Mouse (Mus musculus) midbrain, embryonic 16.5 days (tissue): ENCODE data around the gene Akr1b8. TPM values are rescaled to one million over a fixed set of nuclear protein-coding genes. Genes with fewer than 3 reads are reported as not detected.

Source experiments
- ATAC-seq: fragments of 200-750 bp; cut with Nextera tagmentation; 2 replicates; pipeline ENCODE4 v1.8.0; 2017; ENCODE audit warnings: moderate TSS enrichment
- H3K27ac ChIP-seq: fragments of 300-500 bp; sonication (generic); 2 replicates; pipeline ENCODE4 v1.5.1; 2014; ENCODE audit warnings: mild to moderate bottlenecking, low read length, mixed read lengths
- H3K27me3 ChIP-seq: fragments of 300-500 bp; sonication (generic); 2 replicates; pipeline ENCODE4 v1.6.1; 2014; ENCODE audit warnings: low read depth, low read length, mixed read lengths; ENCODE audit not compliant: control insufficient read depth, insufficient read depth
- H3K36me3 ChIP-seq: fragments of 300-500 bp; sonication (generic); 2 replicates; pipeline ENCODE4 v1.6.1; 2014; ENCODE audit warnings: mild to moderate bottlenecking, low read length, moderate library complexity, mixed read lengths; ENCODE audit not compliant: control insufficient read depth, insufficient read depth
- H3K4me1 ChIP-seq: fragments of 300-500 bp; sonication (generic); 2 replicates; pipeline ENCODE4 v1.6.1; 2014; ENCODE audit warnings: mild to moderate bottlenecking, low read length, mixed read lengths; ENCODE audit not compliant: control insufficient read depth, insufficient read depth
- H3K4me2 ChIP-seq: fragments of 300-500 bp; sonication (generic); 2 replicates; pipeline ENCODE4 v1.6.1; 2014; ENCODE audit warnings: mild to moderate bottlenecking, low read length, mixed read lengths
- H3K4me3 ChIP-seq: fragments of 300-500 bp; sonication (generic); 2 replicates; pipeline ENCODE4 v1.5.1; 2014; ENCODE audit warnings: low read depth, mild to moderate bottlenecking, low read length, moderate library complexity, mixed read lengths
- H3K9ac ChIP-seq: fragments of 300-500 bp; sonication (generic); 2 replicates; pipeline ENCODE4 v1.6.1; 2014; ENCODE audit warnings: low read depth, low read length, mixed read lengths
- H3K9me3 ChIP-seq: fragments of 300-500 bp; sonication (generic); replicated peaks from 2 replicates; pipeline ENCODE4 v1.6.1; 2014; ENCODE audit warnings: mild to moderate bottlenecking, low read length, mixed read lengths; ENCODE audit not compliant: control insufficient read depth, poor library complexity, severe bottlenecking
- WGBS: fragments of 180-500 bp; shearing (Covaris S2); extraction: QIAGEN DNeasy Blood & Tissue Kit; methylation state at CpG from one replicate; pipeline ENCODE4 v1.1.7; 2014; 5-methylcytosine and 5-hydroxymethylcytosine counted together
- polyA plus RNA-seq: library from polyadenylated mRNA; unstranded; fragments of >200 nt; fragmentation: Nextera tagmentation; extraction: Ambion mirVana; gene quantifications from 2 replicates; pipeline ENCODE4 v1.2.1, GENCODE M21; 2015

Akr1b8 gene
- 2.7 and 3.1 TPM in 2 replicates for polyA plus RNA-seq

- H3K27me3 ChIP-seq: no peaks in the 10 kb centered on the region
- H3K36me3 ChIP-seq: no peaks in the 10 kb centered on the region
- no peak within 1 kb of the TSS for H3K27ac ChIP-seq
- 12% methylated on average over 16 of the region's 16 CpGs for WGBS
- no peak within 1 kb of the TSS for H3K9ac ChIP-seq
- no peaks in the 10 kb centered on the region for H3K9me3 ChIP-seq
- peak within 1 kb of the TSS; percentile 12; the same call in 1 of the 2 replicates for H3K4me3 ChIP-seq
- H3K4me1 ChIP-seq: peaks cover 4% of the 10 kb centered on the region; the same call in 1 of the 2 replicates
- H3K4me2 ChIP-seq: peak within 1 kb of the TSS; percentile 42
- ATAC-seq: no peak
Observed at GRCm38 (mm10) chr6:34353658-34354353, at the start of gene Akr1b8. Akr1b8 (plus strand) TSS chr6:34354119.

GRCm38 (mm10) chr6:34304675-34305241 lies 49.2 kb upstream of the Akr1b8 start:
- Histone ChIP-seq H3K27ac (no peak overlapping the region), H3K27me3 (no peaks in the 10 kb centered on the region), H3K9me3 (no peaks in the 10 kb centered on the region), H3K4me3 (no peak overlapping the region), H3K4me1 (no peaks in the 10 kb centered on the region), H3K36me3 (peaks cover 6% of the 10 kb centered on the region), H3K4me2 (no peak overlapping the region), H3K9ac (no peak overlapping the region)
- no peak for ATAC-seq
- WGBS: 77% methylated on average over 10 of the region's 10 CpGs

DNA sequence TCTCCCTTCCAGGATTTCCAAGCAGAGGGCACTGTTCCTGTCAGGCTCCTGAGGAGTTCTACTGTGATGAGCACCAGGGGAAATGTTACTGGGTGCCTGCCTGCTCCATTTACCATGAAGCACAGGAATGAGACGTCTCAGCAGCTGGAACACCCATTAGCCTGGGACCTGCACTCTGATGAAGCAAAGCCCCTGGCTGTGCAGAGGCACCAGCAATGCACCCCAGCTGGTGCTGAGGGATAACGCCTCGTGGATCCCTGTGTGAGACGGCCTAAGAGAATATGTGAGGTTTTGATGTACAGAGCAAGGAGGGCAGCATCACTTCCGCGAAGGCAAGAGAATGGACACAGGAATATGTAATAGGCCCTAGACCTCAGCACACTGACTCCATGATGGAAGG lies 47.1 kb upstream of the Akr1b8 start:
- Histone ChIP-seq H3K9me3 (no peaks in the 10 kb centered on the region), H3K36me3 (peaks cover 15% of the 10 kb centered on the region), H3K4me3 (no peak overlapping the region), H3K27ac (no peak overlapping the region), H3K4me2 (no peak overlapping the region), H3K9ac (no peak overlapping the region), H3K27me3 (no peaks in the 10 kb centered on the region), H3K4me1 (no peaks in the 10 kb centered on the region)
- WGBS: 92% methylated on average over 6 of the region's 6 CpGs
- ATAC-seq: no peak

GRCm38 (mm10) chr6:34309526-34309925 lies 44.4 kb upstream of the Akr1b8 start:
- Histone ChIP-seq H3K36me3 (peaks cover 17% of the 10 kb centered on the region), H3K27ac (no peak overlapping the region), H3K27me3 (no peaks in the 10 kb centered on the region), H3K4me2 (no peak overlapping the region), H3K9me3 (no peaks in the 10 kb centered on the region), H3K9ac (no peak overlapping the region), H3K4me1 (no peaks in the 10 kb centered on the region), H3K4me3 (no peak overlapping the region)
- 96% methylated on average over 6 of the region's 6 CpGs for WGBS
- ATAC-seq: no peak

- Histone ChIP-seq H3K4me3 (no peak overlapping the region), H3K9me3 (no peaks in the 10 kb centered on the region), H3K4me1 (no peaks in the 10 kb centered on the region), H3K4me2 (no peak overlapping the region), H3K9ac (no peak overlapping the region), H3K36me3 (peaks cover 17% of the 10 kb centered on the region), H3K27me3 (no peaks in the 10 kb centered on the region), H3K27ac (no peak overlapping the region)
- no peak for ATAC-seq
- 94% methylated on average over 11 of the region's 11 CpGs for WGBS
Observed at GRCm38 (mm10) chr6:34310023-34310595, 43.8 kb upstream of the Akr1b8 start.

DNA sequence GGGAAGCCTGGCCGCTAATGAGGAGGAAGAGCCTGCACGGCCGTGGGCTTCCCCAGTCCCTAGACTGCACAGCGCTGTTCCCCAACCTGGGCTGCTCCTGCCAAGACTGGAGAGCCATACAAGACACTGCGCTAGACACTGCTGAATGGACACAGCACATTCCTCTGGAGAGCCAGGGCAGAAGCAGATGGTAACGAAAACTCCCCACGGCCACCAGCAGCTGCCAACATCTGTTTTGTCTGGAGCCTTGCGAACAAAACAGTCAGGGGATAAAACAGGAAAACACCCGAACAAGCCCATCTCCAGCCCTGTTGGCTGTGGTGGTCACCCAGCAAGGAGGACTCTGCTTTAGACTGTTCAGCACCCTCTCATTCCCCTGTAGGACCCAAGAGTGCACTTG lies 40.5 kb upstream of the Akr1b8 start:
- Histone ChIP-seq H3K27ac (no peak overlapping the region), H3K9ac (no peak overlapping the region), H3K4me3 (no peak overlapping the region), H3K4me2 (no peak overlapping the region), H3K9me3 (no peaks in the 10 kb centered on the region), H3K27me3 (no peaks in the 10 kb centered on the region), H3K36me3 (peaks cover 17% of the 10 kb centered on the region), H3K4me1 (peaks cover 9% of the 10 kb centered on the region)
- ATAC-seq: no peak
- WGBS: 74% methylated on average over 9 of the region's 9 CpGs

- H3K27ac ChIP-seq: no peak overlapping the region
- WGBS: 97% methylated on average over 2 of the region's 2 CpGs
- H3K9ac ChIP-seq: no peak overlapping the region
- peaks cover 17% of the 10 kb centered on the region for H3K36me3 ChIP-seq
- no peak for ATAC-seq
- no peaks in the 10 kb centered on the region for H3K9me3 ChIP-seq
- H3K4me3 ChIP-seq: no peak overlapping the region
- no peak overlapping the region for H3K4me2 ChIP-seq
- H3K4me1 ChIP-seq: peaks cover 9% of the 10 kb centered on the region
- H3K27me3 ChIP-seq: no peaks in the 10 kb centered on the region
Observed at GRCm38 (mm10) chr6:34313921-34314320, 40.0 kb upstream of the Akr1b8 start.

DNA sequence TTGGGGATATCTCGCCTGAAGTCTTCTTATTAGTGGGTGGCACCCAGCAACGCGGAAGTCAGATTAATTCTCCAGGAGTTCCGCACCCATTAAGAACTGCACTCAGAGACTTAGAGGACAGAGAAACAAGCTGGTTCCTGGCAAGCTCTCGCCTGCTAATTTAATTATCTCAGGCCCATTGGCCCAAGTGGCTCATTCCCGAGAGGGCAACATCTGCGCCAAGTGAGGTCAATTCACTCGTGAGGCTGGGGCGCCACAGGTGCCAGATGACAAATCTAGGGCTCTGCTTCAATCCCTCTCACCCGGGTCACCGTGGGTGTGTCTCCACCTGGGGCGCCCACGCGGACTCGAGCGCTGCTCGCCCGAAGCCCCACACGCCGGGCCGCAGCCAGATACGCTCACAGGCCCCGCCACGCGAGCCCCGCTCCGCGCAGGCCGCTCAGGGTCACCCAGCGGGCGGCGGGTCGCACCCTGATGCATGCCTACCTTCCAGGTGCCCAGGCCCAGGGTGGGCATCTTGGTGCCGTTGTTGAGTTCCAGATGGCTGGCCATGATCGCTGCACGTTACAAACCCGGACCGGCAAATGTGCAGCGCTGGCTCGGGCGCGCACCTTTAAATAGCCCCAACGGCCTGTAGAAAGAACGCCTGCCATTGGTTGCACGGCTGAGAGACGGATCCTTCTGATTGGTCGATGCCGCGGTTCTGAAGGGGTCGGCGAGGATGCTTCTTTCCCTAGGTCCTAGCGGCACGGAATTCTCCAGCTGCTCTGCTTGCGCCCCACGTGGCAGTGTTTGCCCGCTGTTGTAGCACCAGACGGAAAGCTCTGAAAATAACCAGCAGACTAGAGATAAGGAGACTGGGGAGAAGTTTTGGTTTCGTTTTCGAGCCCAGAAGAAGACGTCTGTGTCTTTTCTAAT lies 36.8 kb upstream of the Akr1b8 start, which contains the start of gene Akr1b3:
Gene Akr1b3, minus strand, starts transcription at position 625 of the 918 bp plus-strand sequence.
- Histone ChIP-seq H3K9me3 (no peaks in the 10 kb centered on the region), H3K9ac (peak within 1 kb of the TSS; percentile 81), H3K4me3 (peak within 1 kb of the TSS; percentile 86), H3K4me2 (peak within 1 kb of the TSS; percentile 79), H3K27ac (peak within 1 kb of the TSS; percentile 58), H3K27me3 (no peaks in the 10 kb centered on the region), H3K4me1 (peaks cover 9% of the 10 kb centered on the region), H3K36me3 (no peaks in the 10 kb centered on the region)
- 1% methylated on average over 60 of the region's 60 CpGs for WGBS
- peak; percentile 100 for ATAC-seq
